Mouse (Mus musculus) frontal cortex, postnatal 14 days (tissue): ENCODE results near the gene Lmo4.

Source experiments
- DNase-seq, 2 experiments: peaks; one replicate each; pipeline ENCODE4 v3.0.0; 2022; ENCODE audit warnings: low spot score in 2 of 2

Lmo4 gene

DNA sequence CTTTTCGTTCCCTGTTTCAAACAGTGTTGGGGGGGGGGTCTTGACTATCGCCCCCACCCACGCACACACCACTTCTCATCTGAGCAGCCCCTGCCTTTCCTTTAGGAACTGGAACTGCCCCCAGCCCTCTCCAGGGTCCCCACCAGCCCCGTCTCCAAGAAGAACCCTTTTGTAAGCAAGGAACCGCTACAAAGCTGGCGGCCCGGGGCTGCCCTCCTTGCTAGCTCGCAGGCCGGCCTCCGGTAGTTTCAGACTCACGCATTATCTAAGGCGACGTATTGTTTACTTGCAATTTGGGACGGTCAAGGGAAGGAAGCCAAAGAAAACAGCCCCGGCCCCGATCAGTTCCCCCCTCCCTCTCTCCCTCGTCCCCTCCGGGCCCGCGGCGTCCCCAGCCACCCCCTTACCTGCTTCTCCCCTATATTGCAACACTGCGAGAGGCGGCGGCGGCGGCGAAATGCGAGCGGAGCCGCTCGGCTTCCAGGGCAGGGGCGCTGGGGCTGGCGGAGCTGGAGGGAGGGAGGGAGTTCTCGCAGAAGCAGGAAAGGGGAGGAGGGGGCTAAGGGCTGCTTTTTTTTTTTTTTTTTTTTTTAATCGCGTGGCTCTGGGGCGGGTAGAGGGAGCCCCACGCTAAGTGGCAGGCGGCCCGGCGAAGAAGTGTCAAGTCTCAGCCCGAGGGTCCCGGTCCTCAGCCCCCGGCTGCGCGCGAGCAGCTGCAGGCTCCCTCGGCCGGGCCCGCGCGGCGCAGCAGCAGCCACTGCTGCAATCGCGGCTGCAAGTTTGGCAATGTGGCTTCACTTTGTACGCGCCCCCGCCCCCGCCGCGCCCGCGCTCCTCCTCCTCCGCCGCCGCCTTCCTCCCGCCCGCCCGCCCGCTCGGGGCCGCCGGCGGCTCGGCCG, at the start of gene Lmo4:
Lmo4 (minus strand) TSS at position 808 of the 899 bp plus-strand sequence.
- peak in 1 of 2 experiments; percentile 65 for DNase-seq

DNA sequence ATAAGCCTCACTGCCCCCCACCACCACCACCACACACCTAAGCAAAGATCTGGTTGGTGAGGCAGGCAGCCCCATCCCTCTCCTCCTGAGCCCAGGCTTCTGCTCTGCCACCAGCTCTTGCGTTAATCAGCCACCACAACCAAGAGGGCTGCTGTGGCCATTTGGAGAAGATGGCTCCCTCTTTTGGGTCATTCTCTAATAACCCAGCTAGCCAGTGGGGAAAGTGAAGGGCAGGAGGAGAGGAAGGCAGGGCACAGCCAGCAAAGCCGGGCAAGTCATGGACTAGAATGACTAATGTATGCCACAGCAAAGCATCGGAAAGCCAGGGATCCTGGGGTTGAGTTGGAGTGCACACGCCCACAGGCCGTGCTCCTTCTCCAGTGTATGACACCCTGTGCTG, 49.3 kb upstream of the Lmo4 start:
- no peak for DNase-seq

DNA sequence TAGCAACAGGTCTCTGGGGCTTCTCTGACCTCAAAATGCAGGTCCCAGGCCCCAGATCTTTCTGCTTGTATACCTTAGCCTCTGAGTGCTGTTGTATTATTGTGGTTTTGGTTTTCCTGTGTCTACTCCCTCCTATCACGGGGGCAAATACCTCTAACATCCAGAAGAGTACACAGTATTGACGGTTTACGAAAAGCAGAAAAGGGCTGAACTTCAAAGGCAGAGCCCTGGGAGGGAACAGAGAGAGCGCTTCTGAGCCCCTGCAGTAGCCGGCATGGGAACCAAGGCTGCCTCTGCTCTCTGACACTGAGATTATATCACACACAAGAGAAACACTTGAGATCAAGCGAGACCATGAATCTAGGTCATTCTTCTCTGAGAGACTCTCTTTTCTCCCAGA, 48.0 kb upstream of the Lmo4 start:
- DNase-seq, result no peak

DNA sequence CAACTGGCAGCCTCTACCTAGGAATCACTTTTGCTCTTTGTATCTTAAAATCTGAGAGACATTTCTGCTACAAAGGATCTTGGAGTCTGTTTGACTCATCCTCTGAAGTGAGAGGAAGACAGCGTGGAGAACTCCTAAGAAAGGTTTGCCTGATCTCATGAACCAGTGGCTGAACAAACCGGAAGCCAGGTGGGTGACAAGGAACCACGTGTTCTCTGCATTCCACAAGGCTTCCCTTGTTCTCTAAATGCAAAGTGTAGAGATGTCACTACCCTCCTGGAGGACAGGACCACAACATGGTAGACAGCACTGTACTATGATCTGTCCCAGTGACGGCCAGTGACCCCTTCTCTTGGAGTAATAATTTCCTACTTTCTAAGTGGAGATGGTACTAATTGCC, 47.1 kb upstream of the Lmo4 start:
- no peak for DNase-seq

DNA sequence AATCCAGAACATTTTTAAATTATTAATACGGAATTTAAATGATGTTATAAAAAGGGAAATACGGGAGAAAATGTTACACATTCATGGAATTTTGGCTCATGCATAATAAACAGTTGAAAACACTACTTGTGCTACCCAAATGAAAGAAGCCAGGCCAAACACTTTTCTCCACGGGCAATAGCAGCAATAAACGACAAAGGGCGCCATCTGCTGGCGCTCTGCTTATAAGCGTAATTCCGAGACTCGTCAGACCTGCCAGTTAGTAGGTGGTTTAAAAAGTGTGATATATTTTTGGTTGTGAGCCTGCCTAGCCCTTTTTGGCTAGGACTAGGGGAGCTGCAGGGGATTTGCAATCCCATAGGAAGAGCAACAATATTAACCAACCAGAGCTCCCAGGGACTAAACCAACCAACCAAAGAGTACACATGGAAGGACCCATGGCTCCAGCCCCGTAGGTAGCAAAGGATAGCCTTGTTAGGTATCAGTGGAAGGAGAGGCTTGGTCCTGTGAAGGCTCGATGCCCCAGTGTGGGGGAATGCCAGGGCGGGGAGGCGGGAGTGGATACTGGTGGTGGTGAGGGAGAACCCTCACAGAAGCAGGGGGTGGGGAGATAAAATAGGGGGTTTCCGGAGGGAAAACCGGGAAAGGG, 37.1 kb upstream of the Lmo4 start:
- peak; percentile 41 to 80 for DNase-seq

DNA sequence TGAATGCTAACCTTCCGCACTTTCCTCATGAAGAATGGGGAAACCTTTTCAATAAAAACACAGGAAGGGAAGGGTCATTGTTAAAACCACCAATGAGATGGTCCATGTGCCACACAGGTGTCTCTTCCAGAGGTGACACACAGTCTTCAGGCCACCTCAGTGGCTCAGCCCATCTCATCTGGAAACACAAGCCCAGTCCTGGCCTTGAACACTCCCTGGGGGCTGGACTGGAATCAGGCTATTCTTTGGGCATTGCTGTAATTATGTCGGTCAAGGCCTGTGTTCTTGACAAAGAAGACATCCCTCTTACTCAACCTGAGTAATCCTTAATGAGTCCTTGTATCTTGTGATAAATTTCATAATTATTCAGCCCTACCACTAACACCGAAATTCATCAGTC, 36.1 kb upstream of the Lmo4 start:
- DNase-seq, result no peak

DNA sequence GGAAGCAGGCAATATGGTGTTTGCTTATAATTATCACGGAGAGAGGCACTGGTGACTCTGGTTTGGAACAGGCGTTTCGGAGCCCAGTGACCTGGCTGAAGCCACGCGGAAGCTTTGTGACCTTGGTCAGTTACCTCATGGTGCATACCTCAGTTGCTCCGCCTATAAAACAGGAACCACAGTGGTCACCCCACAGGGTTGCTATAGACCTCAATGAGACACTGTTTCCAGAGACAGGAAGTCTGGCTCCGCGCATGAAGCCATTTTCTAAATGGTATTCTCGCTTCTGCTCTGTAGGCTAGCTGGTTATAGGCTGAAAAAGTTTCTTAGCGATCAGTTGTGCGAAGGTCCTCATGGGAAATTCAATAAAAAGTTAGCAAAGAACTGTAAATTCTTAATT, 33.5 kb upstream of the Lmo4 start:
- no peak for DNase-seq

DNA sequence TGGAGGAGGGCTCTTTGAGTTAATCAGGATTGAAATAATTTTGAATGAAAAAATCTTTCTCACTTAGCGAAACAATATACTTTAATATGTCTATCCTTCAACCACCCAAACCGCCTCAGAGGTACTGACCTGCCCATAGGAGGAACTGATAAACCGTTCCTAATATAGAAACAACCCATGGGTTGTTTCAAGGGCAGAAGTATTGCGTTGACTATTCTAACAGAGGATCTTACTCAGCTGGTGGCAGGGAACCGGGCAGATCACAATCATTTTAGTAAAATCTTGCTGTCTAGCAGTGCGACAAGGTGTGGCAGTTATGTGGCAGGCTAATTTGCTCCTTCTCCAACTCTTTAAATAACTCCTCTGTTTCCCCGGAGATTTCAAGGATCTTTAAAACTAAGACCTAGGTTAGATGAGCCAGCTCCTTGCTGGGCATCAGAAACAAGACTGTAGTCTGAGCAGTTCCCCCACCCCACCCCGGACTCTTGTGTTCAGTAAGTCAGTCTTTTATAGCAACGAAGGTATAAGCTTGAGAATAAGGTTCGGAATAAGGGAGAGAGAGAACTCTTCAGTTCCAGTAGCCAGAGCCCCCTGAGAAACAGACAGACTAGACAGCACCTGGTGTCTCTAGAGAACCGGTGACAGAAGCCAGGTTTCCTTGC, 27.5 kb upstream of the Lmo4 start:
- no peak for DNase-seq

DNA sequence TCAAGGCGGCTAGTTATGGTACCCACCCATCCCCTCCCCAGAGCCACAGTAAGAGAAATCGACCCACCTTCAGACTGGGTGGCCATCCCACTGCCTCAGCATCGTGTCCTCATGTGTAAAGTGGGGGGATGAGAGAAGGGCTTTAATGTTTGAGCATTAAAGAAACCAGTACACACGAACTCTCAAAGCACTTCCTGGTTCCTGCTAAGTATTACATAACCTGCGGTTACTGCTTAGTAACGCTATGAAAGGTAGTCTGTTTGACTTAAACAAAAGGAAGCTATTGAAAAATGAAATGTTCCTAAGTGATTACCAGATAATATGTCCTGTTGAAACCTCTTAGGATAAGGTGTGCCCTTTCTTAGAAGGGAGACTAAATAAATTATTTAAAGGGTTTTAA, 26.9 kb upstream of the Lmo4 start:
- DNase-seq, result no peak

DNA sequence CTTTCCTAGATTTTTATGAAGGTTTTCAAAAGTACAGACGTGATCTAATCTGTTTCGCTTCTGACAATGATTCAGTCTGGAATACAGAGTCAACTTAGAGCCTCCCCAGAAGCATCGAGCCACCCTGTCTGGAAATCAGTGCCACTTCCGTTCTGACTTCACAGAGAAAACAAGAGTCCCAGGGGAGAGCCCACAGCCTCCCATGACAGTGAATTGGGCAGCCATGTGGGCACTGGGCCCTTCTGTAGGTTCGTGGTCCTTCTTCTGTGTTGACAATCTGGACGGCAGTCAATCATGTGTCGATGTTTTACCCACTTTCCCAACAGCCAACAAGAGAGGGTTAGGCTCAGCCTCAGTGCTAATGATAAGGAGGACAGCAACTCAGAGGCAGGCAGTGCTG, 26.4 kb upstream of the Lmo4 start:
- no peak for DNase-seq

DNA sequence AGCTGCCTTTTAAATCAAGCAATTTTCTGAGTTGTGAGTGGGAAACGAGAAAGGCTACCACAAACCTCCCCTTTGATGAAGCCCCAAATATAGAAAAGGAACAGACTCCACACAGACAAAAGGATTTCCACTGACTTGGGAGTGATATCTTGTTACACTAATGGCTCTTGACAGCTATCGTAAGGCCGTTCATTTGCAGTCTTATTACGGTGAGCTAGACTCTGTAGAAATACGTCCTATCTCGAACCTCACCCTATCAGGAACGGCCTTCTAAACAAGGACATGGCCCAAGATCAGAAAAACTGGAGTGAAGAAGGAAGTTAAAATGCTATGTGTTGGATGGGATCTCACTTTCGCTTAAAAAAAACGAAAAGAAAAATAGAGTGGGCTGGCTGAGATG, 25.0 kb upstream of the Lmo4 start:
- no peak for DNase-seq

DNA sequence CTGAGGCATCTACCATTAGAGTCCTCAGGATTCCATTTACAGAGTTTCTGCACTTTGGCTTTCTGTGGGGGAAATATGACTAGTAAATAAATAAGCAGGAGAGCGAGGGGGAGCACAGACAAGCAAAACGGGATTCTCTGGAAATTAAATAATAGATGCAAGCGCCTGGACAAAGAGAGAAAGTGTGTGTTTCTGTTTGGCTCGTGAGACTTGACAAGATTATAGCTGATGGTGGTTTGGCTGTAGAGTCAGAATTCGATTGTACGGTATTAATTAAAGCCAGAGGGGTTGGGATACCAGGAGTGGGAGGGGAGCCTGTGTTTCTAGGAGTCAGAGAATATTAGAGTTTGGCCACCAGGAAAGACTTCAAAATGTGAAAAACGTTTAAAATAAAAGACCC, 24.3 kb upstream of the Lmo4 start:
- no peak for DNase-seq

DNA sequence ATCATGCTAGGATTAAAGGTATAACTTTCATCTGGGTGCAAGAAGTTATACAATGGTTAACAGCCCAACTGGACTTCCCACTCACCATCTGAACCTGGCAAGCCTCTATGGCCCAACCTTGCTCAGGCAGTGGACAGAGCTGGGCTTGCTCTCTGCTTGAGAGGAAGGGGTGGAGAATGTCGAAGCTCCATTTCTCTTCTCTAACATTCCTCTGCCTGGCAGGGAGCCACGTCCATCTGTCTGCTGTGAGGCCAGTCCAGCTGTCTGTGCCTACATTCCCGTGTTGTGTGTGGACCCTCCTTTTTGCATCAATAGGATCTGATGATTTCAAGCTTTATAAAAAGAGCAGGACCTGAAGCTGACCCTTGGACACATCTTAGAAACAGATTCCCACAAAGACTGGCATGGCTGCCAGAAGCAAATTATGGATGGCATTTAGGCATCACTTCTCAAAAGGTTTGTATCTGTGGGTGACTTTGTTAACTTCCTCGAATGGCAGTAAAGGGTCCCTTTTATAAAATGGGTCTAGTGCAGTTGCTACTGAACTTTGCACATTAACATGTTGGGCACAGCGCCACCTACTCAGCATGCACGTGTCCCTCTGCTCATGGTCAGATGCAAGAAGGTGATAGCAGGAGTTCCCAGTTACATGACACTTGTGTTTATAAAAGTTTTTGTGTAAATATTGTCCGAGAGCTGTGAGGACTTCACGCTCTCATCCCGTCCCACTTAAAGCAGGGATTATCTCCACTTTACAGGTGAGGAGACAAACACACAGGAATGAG, 20.6 kb upstream of the Lmo4 start:
- no peak for DNase-seq

DNA sequence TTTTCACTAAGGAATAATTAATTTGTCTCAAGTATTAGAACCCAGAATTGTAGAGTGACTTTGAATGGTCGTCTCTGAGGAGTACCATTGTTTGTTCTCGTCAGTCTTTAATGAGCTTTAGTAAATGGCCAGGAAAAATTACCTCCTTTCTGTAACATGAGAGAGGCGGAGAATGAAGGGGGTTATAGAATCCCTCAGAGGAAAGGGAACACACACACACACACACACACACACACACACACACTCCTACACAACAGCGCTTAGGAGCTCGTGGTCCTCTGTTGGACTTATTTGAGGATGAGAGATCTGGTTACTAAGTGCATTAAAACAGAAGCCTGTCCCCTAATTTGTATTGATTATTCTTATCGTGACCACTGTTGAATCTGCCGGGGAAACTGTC, 19.6 kb upstream of the Lmo4 start:
- DNase-seq, result no peak

DNA sequence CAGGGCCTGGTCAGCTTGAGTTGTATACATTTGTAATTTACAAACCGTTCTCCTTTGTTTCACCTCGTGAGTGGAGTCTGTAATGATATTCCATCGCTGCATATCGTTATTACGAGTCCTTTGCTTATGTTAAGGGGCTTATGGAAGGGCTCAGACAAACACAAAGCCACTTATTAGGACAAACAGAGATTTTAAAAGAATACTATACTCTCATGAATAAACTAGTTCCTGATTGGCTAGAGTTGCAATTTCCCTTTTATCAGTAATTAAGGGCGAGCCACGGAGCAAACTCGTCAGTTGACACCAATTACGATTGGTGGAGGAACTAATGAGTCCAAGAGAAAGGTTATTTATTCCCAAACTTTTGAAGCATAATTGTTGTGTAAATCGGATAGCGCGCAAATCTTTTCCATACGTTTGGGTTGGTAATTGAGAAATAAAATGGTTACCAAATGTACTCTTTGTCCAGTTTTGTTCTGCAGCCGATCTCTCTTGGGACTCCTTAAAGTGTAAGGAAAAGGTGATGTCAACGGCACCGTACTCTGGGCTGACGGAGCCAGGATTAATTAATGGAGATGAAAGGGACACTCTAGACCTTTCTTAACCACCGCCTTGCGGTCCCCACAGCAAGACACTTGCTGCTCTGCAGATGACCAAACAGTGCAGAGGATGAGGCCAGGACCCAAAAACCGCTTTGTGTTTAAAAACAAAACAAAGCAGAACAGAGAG, 18.5 kb upstream of the Lmo4 start:
- no peak for DNase-seq

DNA sequence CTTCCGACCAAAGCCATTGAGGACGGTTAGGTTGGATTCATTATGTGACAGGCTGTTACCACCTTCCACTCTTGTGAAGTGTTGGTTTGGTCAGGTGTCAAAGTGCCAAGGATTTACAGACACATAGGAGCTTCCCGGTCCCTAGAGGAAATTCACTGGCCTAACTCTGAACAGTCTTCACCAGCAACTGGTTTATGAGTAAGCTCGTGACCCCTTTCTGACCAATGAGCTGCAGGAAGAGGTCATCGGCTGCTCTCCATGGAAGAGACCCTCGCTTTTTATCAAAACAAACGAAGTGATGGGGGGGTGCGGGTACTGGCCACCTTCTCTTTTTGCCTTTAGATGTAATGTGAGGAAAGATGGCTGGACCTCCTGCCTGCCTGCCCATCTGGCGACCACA, 17.4 kb upstream of the Lmo4 start:
- no peak for DNase-seq

DNA sequence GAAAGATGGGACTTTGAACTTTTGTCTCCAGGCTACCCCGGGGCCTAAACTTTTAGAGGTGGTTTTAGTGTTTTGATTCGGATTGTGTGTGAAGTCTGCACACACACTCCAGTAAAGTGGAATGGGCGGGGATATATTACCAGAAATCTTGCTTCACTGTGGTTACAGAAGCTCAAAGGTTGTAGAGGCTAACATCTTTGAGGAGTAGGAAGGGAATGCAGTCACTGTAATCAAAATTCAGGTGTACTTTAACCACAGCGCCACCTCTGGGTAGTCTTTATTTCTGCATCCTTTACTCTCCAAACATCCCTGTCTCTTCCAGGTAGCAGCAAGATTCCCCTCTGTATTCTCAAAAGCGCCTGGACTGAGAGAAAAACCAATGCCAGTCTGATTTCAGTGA, 2.5 kb upstream of the Lmo4 start:
- DNase-seq, result no peak

DNA sequence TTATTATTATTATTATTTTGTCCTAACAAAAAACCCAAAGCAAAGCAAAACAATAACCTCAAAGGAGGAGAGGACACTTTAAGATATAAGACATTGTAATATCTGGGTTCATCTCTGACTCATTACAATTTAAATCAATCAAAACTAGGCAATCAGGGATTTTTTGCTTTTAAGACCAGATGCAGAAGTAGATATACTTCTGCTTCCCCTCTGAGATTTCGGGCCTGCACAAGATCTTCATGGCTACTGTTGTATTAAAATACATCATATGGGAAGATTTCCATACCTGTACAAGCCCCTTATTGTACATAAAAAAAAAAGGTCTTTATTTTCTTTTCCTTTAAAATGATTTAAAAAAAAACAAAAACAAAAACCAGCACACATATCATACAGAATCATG, 1.9 kb upstream of the Lmo4 start:
- DNase-seq, result no peak

DNA sequence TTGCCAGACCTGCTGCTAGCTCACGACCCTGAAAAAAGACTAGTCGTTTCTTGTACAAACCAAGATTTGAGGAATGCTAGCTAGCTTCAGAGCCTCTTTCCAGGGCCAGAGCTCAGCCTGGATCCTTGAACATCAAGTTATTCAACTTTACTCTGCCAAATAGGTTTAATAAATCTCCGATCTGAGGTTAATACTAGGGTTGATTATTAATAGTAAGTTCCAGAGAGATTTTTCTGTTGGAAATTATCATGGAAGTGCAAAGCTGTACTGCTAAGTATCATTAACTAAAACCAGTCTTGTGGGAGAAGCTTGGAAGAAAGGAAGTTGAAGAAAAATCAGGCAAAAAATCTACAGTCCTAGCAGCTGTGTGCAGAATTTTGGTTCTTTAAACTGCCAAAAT, 1.2 kb upstream of the Lmo4 start:
- DNase-seq, result no peak

DNA sequence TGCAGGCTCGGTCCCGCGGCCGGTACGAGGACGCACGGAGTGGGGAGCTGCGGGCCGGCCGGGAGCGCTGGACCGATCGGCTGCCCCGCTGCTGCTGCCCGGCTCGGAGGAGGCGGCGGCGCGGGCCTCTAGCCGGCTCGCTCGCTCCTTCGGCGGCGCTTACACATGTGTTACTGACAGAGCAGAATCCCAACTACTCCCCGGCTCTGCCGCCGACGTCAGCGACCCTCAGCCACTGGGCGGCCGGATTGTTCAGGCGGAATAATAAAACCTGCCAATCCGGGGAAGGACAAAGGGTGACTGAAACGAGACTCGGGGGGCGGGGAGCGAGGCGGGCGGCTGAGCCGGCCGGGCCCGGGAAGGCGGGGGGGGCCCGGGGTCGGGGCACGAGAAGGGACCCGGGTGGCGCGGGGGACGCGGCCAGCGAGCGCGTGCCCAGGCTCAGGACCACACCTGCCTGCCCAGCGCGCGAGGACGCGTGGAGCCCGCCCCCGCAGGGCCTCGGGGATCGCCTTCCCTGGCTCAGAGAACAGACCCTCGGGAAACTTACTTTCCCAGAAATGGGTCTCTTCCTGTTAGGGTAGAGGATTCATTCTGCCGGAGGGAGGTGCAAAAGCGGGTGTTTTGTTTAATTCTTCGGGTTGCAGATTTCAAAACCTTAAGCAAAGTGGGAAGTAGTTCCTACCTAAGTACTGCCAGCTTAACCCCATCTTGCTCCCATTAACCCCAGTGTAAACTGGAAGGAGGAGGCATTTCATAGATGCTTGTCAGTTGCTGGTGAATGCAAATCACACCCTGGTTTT, 532 bp upstream of the Lmo4 start:
- peak; percentile 93 for DNase-seq

DNA sequence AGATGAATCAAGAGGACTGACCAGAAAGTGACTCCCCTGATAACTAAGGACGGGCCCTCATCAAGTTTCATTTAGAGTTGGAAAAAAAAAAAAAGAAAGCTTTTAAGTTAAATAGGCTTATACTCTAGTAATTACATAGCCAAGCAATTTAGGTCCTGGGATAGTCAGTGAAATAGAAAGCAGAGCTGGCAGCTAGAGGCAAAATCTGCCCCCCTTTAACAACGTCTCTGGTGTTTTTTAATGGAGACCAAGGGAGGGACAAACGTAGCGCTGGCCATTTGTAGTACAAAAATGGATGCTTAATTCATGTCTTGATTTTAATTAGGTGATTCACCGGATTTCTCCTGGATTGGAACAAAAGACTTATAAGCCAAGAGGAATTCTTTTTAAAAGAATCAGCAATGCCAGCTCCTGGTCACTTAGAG, 1.0 kb downstream of the Lmo4 start:
- DNase-seq, result no peak
